Mouse (Mus musculus) liver, embryonic 14.5 days (tissue): Measurements from ENCODE around the gene Rbm15. TPM values are rescaled to one million over a fixed set of nuclear protein-coding genes. Genes with fewer than 3 reads are reported as not detected.
A peak's percentile ranks its signal among the peaks of the same experiment; 100 is the strongest.

Experiments used
- ATAC-seq: fragments of 200-750 bp; cut with Nextera tagmentation; 2 replicates; pipeline ENCODE4 v1.8.0; 2017; ENCODE audit warnings: moderate number of reproducible peaks, mild to moderate bottlenecking, moderate library complexity; ENCODE audit not compliant: insufficient read depth
- DNase-seq, 3 experiments: peaks; one replicate each; pipeline ENCODE4 v3.0.0-alpha.2; 2012 to 2013; ENCODE audit warnings: low read depth in 3 of 3, low spot score in 3 of 3
- H3K27ac ChIP-seq: fragments of 300-500 bp; sonication (generic); 2 replicates; pipeline ENCODE4 v1.5.1; 2014; ENCODE audit warnings: moderate library complexity, mild to moderate bottlenecking, control low read depth, inconsistent platforms
- H3K27me3 ChIP-seq: fragments of 300-500 bp; sonication (generic); 2 replicates; pipeline ENCODE4 v1.6.1; 2014; ENCODE audit warnings: mild to moderate bottlenecking, low read length, moderate library complexity; ENCODE audit not compliant: control insufficient read depth, insufficient read depth
- H3K36me3 ChIP-seq: fragments of 300-500 bp; sonication (generic); replicated peaks from 2 replicates; pipeline ENCODE4 v1.6.1; 2014; ENCODE audit warnings: low read depth; ENCODE audit not compliant: control insufficient read depth, insufficient read depth
- H3K4me1 ChIP-seq, 2 experiments: fragments of 200-500 bp in 1 of 2; fragments of 300-500 bp in 1 of 2; sonication (generic) in 1 of 2; replicated peaks; 2 replicates each; pipeline ENCODE4 v1.6.1; 2012 to 2014; ENCODE audit warnings: antibody characterized with exemption in 1 of 2, inconsistent platforms in 1 of 2, low read length in 1 of 2; ENCODE audit not compliant: control insufficient read depth in 2 of 2, insufficient read depth in 2 of 2
- H3K4me2 ChIP-seq: fragments of 300-500 bp; sonication (generic); 2 replicates; pipeline ENCODE4 v1.6.1; 2014; ENCODE audit warnings: low read depth, mild to moderate bottlenecking, control low read depth, moderate library complexity
- H3K4me3 ChIP-seq, 2 experiments: fragments of 200-500 bp in 1 of 2; fragments of 300-500 bp in 1 of 2; sonication (generic) in 1 of 2; 2 replicates each; pipeline ENCODE4 v1.5.1; 2012 to 2014; ENCODE audit warnings: low read depth in 2 of 2, low read length in 2 of 2, mild to moderate bottlenecking in 2 of 2, control low read depth in 1 of 2, inconsistent platforms in 1 of 2, moderate library complexity in 1 of 2; ENCODE audit not compliant: insufficient read depth in 1 of 2
- H3K9ac ChIP-seq: fragments of 300-500 bp; sonication (generic); replicated peaks from 2 replicates; pipeline ENCODE4 v1.6.1; 2014; ENCODE audit warnings: mild to moderate bottlenecking, control low read depth, moderate library complexity
- H3K9me3 ChIP-seq: fragments of 300-500 bp; sonication (generic); 2 replicates; pipeline ENCODE4 v1.6.1; 2016; ENCODE audit warnings: low read length, mixed read lengths; ENCODE audit not compliant: control insufficient read depth
- CTCF ChIP-seq: IDR thresholded peaks from 2 replicates; pipeline ENCODE4 v1.5.1; 2016; ENCODE audit warnings: antibody characterized with exemption, low read depth, control low read depth
- EP300 ChIP-seq: IDR thresholded peaks from 2 replicates; pipeline ENCODE4 v1.6.1; 2016; ENCODE audit warnings: antibody characterized with exemption, low read depth
- WGBS: fragments of 180-500 bp; shearing (Covaris S2); extraction: QIAGEN DNeasy Blood & Tissue Kit; methylation state at CpG from one replicate; pipeline ENCODE4 v1.1.7; 2014; ENCODE audit not compliant: insufficient replicate concordance; 5-methylcytosine and 5-hydroxymethylcytosine counted together
- polyA plus RNA-seq, 2 experiments: library from polyadenylated mRNA; depleted of rRNA in 1 of 2; stranded (reverse) in 1 of 2; unstranded in 1 of 2; fragments of >200 nt; fragmentation: Nextera tagmentation in 1 of 2; extraction: Ambion mirVana in 1 of 2; gene quantifications; 2 replicates each; pipeline versions ENCODE4 v1.2.1 to v1.2.3; 2012 to 2014

The Rbm15 gene
- polyA plus RNA-seq, 2 experiments = 4.8 to 8.7 TPM

DNA sequence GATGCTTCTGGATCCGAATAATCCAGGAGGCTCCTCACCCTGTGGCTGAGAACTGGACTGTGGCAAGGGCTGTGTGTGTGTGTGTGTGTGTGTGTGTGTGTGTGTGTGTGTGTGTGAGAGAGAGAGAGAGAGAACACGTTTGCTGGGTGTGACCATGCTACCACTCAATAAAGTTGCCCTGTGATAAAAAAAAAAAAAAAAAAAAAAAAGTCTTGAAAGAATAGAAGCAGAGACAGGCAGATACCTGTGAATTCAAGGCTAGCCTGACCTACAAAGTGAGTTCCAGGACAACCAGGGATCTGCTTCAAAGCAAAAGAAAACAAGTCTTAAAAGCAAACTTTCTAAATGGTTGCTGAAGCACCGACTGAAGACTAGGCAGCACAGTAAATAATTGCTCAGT, 10.5 kb upstream of the Rbm15 start:
- ATAC-seq = no peak
- 38% methylated on average over 3 of the region's 3 CpGs for WGBS
- H3K27ac ChIP-seq = no peak overlapping the region
- TF ChIP-seq CTCF = no peak
- TF ChIP-seq EP300 = no peak
- peaks cover 0 to 6% of the 10 kb centered on the region in 2 experiments; a peak in 3 of 4 replicates for H3K4me1 ChIP-seq
- no peaks in the 10 kb centered on the region for H3K27me3 ChIP-seq
- no peak overlapping the region for H3K4me2 ChIP-seq
- no peaks in the 10 kb centered on the region for H3K36me3 ChIP-seq
- no peaks in the 10 kb centered on the region for H3K9me3 ChIP-seq
- no peak overlapping the region for H3K9ac ChIP-seq
- DNase-seq = no peak
- H3K4me3 ChIP-seq = no peak overlapping the region

DNA sequence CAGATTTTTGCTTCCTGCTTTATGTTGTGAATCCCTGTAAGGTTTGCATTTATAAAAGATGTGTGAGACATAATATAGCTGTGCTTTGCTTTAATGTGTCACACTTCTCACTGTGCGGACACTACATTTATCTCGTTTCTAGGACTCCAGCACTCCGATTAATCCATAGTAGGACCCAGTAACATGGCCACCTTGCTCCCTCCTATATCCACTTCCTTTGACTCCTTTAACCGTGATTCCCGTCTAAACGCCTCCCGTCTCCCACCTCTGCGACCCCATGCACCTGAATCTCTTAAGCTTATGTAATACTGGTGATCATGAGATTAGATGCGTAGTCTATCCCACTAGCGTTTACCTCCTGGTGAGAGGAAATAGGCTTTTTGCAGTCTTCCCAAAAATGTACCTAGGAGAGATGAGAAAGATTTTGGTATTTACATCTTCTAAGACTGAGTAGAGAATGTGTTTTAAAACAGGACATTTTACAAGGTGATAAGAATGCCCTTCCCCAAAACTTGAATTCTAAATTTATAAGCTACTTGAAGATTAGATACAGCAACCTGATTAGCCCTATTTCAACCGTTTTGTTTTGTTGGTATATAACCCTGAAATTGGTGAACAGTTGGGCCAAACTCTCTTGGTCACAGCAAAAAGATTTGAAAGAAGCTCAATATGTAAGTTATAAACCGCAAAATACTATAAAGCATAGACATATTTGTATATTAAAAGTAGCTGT, 895 bp upstream of the Rbm15 start:
- DNase-seq (no peak), ATAC-seq (no peak)
- peaks cover 18 to 19% of the 10 kb centered on the region in 2 experiments for H3K4me1 ChIP-seq
- peak overlapping the region; percentile 93 to 97 for H3K4me3 ChIP-seq
- no peaks in the 10 kb centered on the region for H3K27me3 ChIP-seq
- peak overlapping the region; percentile 85 for H3K4me2 ChIP-seq
- peak overlapping the region; percentile 94 for H3K27ac ChIP-seq
- peaks cover 18% of the 10 kb centered on the region for H3K36me3 ChIP-seq
- H3K9ac ChIP-seq = peak overlapping the region; percentile 77
- no peaks in the 10 kb centered on the region for H3K9me3 ChIP-seq
- WGBS = 7% methylated on average over 12 of the region's 12 CpGs
- TF ChIP-seq CTCF = no peak
- no peak for TF ChIP-seq EP300

DNA sequence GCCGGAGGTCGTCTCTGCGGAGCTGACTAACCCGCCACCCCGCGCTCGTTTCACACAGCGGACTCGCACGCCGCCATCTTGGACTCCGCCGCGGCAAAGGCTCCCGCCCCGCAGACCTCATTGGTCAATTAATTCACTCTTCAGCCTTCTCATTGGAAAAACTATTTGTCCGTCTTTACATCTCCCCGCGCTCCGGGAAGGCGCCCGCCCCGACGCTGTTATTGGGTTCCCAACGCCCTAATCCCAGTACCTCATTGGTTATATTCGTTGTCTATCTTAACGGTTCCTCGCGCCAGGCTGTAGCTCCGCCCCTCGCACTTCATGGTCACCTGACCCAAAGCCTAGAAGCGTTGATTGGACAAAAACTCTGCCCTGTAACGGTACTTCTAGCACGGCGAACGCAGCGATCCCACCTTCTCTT, 503 bp downstream of the Rbm15 start:
- Histone ChIP-seq H3K9me3 (no peaks in the 10 kb centered on the region), H3K4me3 (peak overlapping the region; percentile 93 to 97), H3K27ac (peak overlapping the region; percentile 94), H3K4me2 (peak overlapping the region; percentile 85), H3K36me3 (peaks cover 24% of the 10 kb centered on the region), H3K9ac (peak overlapping the region; percentile 93), H3K4me1 (peaks cover 18 to 19% of the 10 kb centered on the region in 2 experiments), H3K27me3 (no peaks in the 10 kb centered on the region)
- TF ChIP-seq CTCF (no peak), EP300 (peak; percentile 31; the same call in 1 of the 2 replicates)
- ATAC-seq = peak; percentile 87
- DNase-seq = peak; percentile 99
- under 1% methylated on average over 37 of the region's 37 CpGs for WGBS

DNA sequence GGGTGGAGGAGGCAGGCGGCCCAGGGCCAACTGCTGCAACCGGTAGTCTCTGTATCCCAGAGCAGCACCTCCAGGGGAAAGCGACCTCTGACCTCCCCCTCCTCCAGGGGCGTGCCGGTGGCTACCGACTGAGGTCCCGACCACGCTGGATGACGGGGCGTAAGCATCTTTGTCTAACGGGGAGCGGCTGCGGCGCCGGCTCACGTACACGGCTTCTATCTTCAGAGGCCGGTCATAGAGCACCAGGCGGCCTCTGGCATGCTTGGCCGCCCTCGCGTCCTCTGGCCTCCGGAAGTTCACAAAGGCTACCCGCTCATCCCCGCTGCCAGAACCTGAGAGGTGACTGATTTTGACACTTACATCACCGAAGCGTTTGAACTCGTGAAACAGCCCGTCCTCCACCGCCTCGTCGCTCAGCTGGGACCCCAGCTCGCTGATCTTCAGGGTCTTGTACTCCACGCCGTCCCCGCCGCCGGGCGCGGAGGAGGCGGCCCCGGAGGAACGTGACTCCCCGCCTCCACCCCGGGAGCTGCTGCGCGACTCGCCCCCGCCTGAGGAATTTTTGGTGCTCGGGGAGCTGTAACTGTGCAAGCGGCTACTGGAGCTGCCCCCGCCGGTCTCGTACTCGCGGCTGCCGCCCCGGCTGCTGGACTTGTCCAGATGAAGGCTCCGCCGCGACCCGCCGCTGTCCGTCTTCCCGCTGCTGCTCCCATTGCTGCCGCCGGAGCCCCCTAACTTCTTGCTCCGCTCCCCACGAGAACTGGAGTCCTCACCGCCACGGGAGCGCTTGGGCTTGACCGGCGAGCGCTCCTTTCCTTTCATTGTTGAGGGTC, 1.1 kb downstream of the Rbm15 start:
- Histone ChIP-seq H3K4me2 (peak overlapping the region; percentile 85), H3K9me3 (no peaks in the 10 kb centered on the region), H3K27ac (peak overlapping the region; percentile 72), H3K4me3 (peak overlapping the region; percentile 78 to 97), H3K27me3 (no peaks in the 10 kb centered on the region), H3K9ac (peak overlapping the region; percentile 93), H3K36me3 (peaks cover 24% of the 10 kb centered on the region), H3K4me1 (peaks cover 18 to 19% of the 10 kb centered on the region in 2 experiments)
- ATAC-seq = no peak
- under 1% methylated on average over 75 of the region's 75 CpGs for whole genome bisulfite sequencing
- peak in 2 of 3 experiments; percentile 24 for DNase-seq
- TF ChIP-seq CTCF (no peak), EP300 (no peak)

DNA sequence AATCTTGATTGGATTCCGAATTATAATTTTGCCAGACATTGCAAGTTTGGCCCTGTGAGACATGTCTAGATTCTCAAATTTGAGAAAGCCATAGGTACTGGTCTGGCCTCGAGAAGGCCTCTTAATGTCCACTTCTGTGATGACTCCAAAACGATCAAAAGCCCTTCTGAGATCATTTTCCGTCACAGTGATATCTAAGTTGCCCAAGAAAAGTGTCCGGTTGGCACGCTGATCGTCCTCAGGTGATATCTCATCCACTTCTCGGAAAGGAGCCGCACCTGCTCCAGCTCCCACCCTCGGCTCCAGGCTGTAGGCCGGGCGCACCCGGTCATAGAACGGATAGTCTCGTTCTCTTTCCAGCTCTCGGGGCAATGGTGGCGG, 1.7 kb downstream of the Rbm15 start:
- WGBS = 8% methylated on average over 17 of the region's 17 CpGs
- H3K4me3 ChIP-seq = peak overlapping the region; percentile 78 to 97
- H3K27me3 ChIP-seq = no peaks in the 10 kb centered on the region
- peak overlapping the region; percentile 85 for H3K4me2 ChIP-seq
- peaks cover 18 to 19% of the 10 kb centered on the region in 2 experiments for H3K4me1 ChIP-seq
- H3K9me3 ChIP-seq = no peaks in the 10 kb centered on the region
- ATAC-seq (no peak), DNase-seq (peak in 2 of 3 experiments; percentile 13 to 29)
- no peak overlapping the region for H3K27ac ChIP-seq
- peak overlapping the region; percentile 93 for H3K9ac ChIP-seq
- H3K36me3 ChIP-seq = peaks cover 28% of the 10 kb centered on the region
- no peak for TF ChIP-seq EP300
- TF ChIP-seq CTCF = no peak
